In genomic region chr6:32018105-32018446, GRCm38 (mm10) we compare ENCODE assay signal across 11 mouse cellular contexts. TPM values are rescaled to one million over a fixed set of nuclear protein-coding genes. Genes with fewer than 3 reads are reported as not detected.
DNase-seq lines count a peak whose midpoint lies in the region; ATAC-seq and TF ChIP-seq lines count a peak whose summit lies in the region.
"Had no signal": no experiment of that assay in that cellular context is flagged by ENCODE, and none has a peak within 500 bp of the region (broad histone marks: within the 10 kb centered on the region; RNA-seq: fewer than 3 reads in every experiment).

No protein-coding gene starts in this region.

- intact Hi-C loops in gastrocnemius, adult 2 months (cut with DNase I), result no loop called here

- H3K27me3 ChIP-seq in intestine, embryonic 14.5 days (replicated peaks; ENCODE audit: control insufficient read depth, insufficient read depth, low read length), result no peaks in the 10 kb centered on the region
- H3K27me3 ChIP-seq in intestine, embryonic 16.5 days (replicated peaks; ENCODE audit: control insufficient read depth, insufficient read depth, low read length), result no peaks in the 10 kb centered on the region

- peak; percentile 51 for DNase-seq in intestine, embryonic 14.5 days (ENCODE audit: low spot score)
- DNase-seq in adrenal gland, postnatal 14 days, result peak; percentile 63
- peak; percentile 51 for DNase-seq in gastrocnemius, adult 2 months
- DNase-seq in kidney, postnatal 10 days, result peak; percentile 85
- no peak for DNase-seq in spleen, postnatal 10 days (ENCODE audit: low spot score in 2 of 2)
- no peak for DNase-seq in thymus, postnatal 4 days

- H3K4me1 ChIP-seq in intestine, embryonic 14.5 days (replicated peaks; ENCODE audit: control insufficient read depth, insufficient read depth, low read length), result no peaks in the 10 kb centered on the region
- H3K4me1 ChIP-seq in intestine, embryonic 16.5 days (ENCODE audit: control insufficient read depth, insufficient read depth, low read length), result no peaks in the 10 kb centered on the region

- WGBS in intestine, embryonic 14.5 days, result 60% methylated on average over 5 of the region's 5 CpGs
- WGBS in intestine, embryonic 16.5 days, result 49% methylated on average over 5 of the region's 5 CpGs

- no peak overlapping the region for H3K4me3 ChIP-seq in intestine, embryonic 14.5 days (ENCODE audit: low read depth, low read length)
- H3K4me3 ChIP-seq in intestine, embryonic 16.5 days (ENCODE audit: low read length), result no peak overlapping the region
- no peak overlapping the region; the same call in 1 of the 2 replicates for H3K4me3 ChIP-seq in gastrocnemius, adult 2 months

- no peaks in the 10 kb centered on the region for H3K36me3 ChIP-seq in intestine, embryonic 14.5 days (ENCODE audit: control insufficient read depth, insufficient read depth, low read length)
- H3K36me3 ChIP-seq in intestine, embryonic 16.5 days (ENCODE audit: control insufficient read depth, insufficient read depth, low read length), result no peaks in the 10 kb centered on the region

- no peaks in the 10 kb centered on the region for H3K9me3 ChIP-seq in intestine, embryonic 14.5 days (ENCODE audit: control insufficient read depth, low read length)
- no peaks in the 10 kb centered on the region for H3K9me3 ChIP-seq in intestine, embryonic 16.5 days (ENCODE audit: control insufficient read depth, low read length)

- ATAC-seq in intestine, embryonic 14.5 days (replicated peaks; ENCODE audit: low FRiP score, low TSS enrichment, low read depth), result no peak
- ATAC-seq in intestine, embryonic 16.5 days, result no peak
- no peak for ATAC-seq in erythroid progenitor cell, adult 5-6 weeks (replicated peaks; ENCODE audit: low FRiP score, poor library complexity, severe bottlenecking)

- H3K9ac ChIP-seq in intestine, embryonic 14.5 days (ENCODE audit: low read length), result no peak overlapping the region
- H3K9ac ChIP-seq in intestine, embryonic 16.5 days (ENCODE audit: low read depth, low read length), result no peak overlapping the region

- H3K4me2 ChIP-seq in intestine, embryonic 14.5 days (ENCODE audit: low read length), result no peak overlapping the region
- no peak overlapping the region for H3K4me2 ChIP-seq in intestine, embryonic 16.5 days (ENCODE audit: low read depth, low read length)

- H3K27ac ChIP-seq in intestine, embryonic 14.5 days (ENCODE audit: low read depth), result no peak overlapping the region
- H3K27ac ChIP-seq in intestine, embryonic 16.5 days (ENCODE audit: low read length), result no peak overlapping the region
- H3K27ac ChIP-seq in gastrocnemius, adult 2 months, result no peak overlapping the region

- TF ChIP-seq CTCF in gastrocnemius, adult 2 months (IDR thresholded peaks at IDR 0.05), result no peak

RNA-seq across cellular contexts. Expression of gene 1700012A03Rik, which starts 32.0 kb away (rescaled TPM):
- not detected in 2 replicates for polyA plus RNA-seq in intestine, embryonic 14.5 days (2014; fragmentation: Nextera tagmentation; extraction: Ambion mirVana)
- not detected in 2 replicates for polyA plus RNA-seq in intestine, embryonic 16.5 days (2015; fragmentation: Nextera tagmentation; extraction: Ambion mirVana)
- not detected in 2 replicates for total RNA-seq in adrenal gland, postnatal 14 days (2021)
- not detected for total RNA-seq in gastrocnemius, adult 2 months (2021)
- total RNA-seq in erythroid progenitor cell, adult 5-6 weeks (2015; ENCODE audit: low replicate concordance), result not detected in 2 replicates
- not detected in 2 replicates for total RNA-seq in erythroid progenitor cell, adult 5-6 weeks (2017; ENCODE audit: low replicate concordance)
- total RNA-seq: ES-E14; layer of hippocampus, postnatal 25 days had no signal
- polyA plus RNA-seq: embryonic facial prominence, embryonic 11.5 days had no signal

Comparison
In these comparisons a context has a peak if more than half of its experiments do, and no peak if none do; other contexts are left out.
1. DNase-seq: peak in intestine, embryonic 14.5 days (single experiment), adrenal gland, postnatal 14 days (single experiment), gastrocnemius, adult 2 months (single experiment) and kidney, postnatal 10 days (single experiment); none in spleen, postnatal 10 days (0 of 2) and thymus, postnatal 4 days (single experiment).